Mouse (Mus musculus) heart, adult 2 months (tissue): ENCODE measurements at regions not wholly inside any gene's neighbourhood (a gene's known extent, or its start where the extent isn't known, plus 50 kb on each side); places are given as distances from the start of the nearest gene placed in this dataset.

ENCODE experiments used
- DNase-seq, 2 experiments: peaks; one replicate each; pipeline ENCODE4 v3.0.0; 2021
- H3K27ac ChIP-seq: fragments of 200-600 bp; 2 replicates; pipeline ENCODE4 v1.8.1; 2022
- H3K27me3 ChIP-seq: fragments of 200-500 bp; 2 replicates; pipeline ENCODE4 v1.6.1; 2012; ENCODE audit warnings: mild to moderate bottlenecking, low read length, inconsistent platforms, mixed read lengths; ENCODE audit not compliant: control insufficient read depth, insufficient read depth
- H3K36me3 ChIP-seq: fragments of 200-500 bp; 2 replicates; pipeline ENCODE4 v1.6.1; 2012; ENCODE audit warnings: low read length, inconsistent platforms; ENCODE audit not compliant: control insufficient read depth, insufficient read depth
- H3K4me1 ChIP-seq: fragments of 200-500 bp; 2 replicates; pipeline ENCODE4 v1.6.1; 2011; ENCODE audit warnings: low read length; ENCODE audit not compliant: control insufficient read depth, insufficient read depth
- H3K4me3 ChIP-seq: fragments of 200-600 bp; 2 replicates; pipeline ENCODE4 v1.8.1; 2022
- H3K79me2 ChIP-seq: fragments of 200-500 bp; replicated peaks from 2 replicates; pipeline ENCODE4 v1.6.1; 2012; ENCODE audit warnings: mild to moderate bottlenecking, inconsistent platforms, low read length, moderate library complexity, mixed read lengths; ENCODE audit not compliant: control insufficient read depth, insufficient read depth
- H3K9ac ChIP-seq: fragments of 200-500 bp; 2 replicates; pipeline ENCODE4 v1.6.1; 2012; ENCODE audit warnings: low read depth, mild to moderate bottlenecking, control low read depth, inconsistent platforms, low read length, mixed read lengths
- CTCF ChIP-seq: fragments of 200-600 bp; IDR thresholded peaks from 2 replicates; pipeline ENCODE4 v1.8.1; 2022; ENCODE audit warnings: antibody characterized with exemption, mild to moderate bottlenecking, moderate library complexity
- EP300 ChIP-seq: fragments of 200-500 bp; IDR thresholded peaks from 2 replicates; pipeline ENCODE4 v1.6.1; 2011; ENCODE audit warnings: low read depth, low read length, control low read depth; ENCODE audit not compliant: insufficient read depth
- POLR2A ChIP-seq: fragments of 200-500 bp; IDR thresholded peaks from 2 replicates; pipeline ENCODE4 v1.6.1; 2011; ENCODE audit warnings: mild to moderate bottlenecking, low read depth, low read length, control low read depth; ENCODE audit not compliant: insufficient read depth
- WGBS: fragments of 180-500 bp; shearing (Covaris S2); methylation state at CpG from one replicate; pipeline ENCODE4 v1.1.7; 2018; 5-methylcytosine and 5-hydroxymethylcytosine counted together
- intact Hi-C: fragments of 180-260 bp; cut with DNase I; formaldehyde crosslinking; loops from one replicate; pipeline ENCODE4 v1.15.1; 2025

DNA sequence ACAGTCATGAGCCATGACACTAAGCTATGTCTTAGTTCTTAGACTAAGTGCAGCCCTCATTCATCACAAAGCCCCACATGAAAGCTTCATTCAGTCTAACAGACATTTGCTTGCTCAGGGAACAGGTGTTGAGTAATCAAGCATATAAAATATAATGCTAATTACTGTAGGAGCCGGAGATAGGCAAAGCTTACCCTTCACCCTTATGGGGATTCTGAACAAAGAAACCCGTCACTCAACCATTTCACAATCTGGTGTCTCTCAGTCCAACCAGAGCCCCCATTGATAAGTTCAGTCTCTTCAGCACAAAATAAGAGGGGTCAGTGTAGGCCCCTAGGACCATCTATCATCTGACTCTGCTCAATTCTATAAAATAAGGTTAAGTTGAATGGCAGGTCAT lies 587.9 kb upstream of the Auts2 start:
- no peak overlapping the region for H3K4me3 ChIP-seq
- TF ChIP-seq POLR2A, result no peak
- TF ChIP-seq CTCF, result no peak
- TF ChIP-seq EP300, result no peak
- H3K36me3 ChIP-seq, result no peaks in the 10 kb centered on the region
- H3K79me2 ChIP-seq, result no peaks in the 10 kb centered on the region
- H3K9ac ChIP-seq, result no peak overlapping the region
- H3K4me1 ChIP-seq, result no peaks in the 10 kb centered on the region
- no peaks in the 10 kb centered on the region for H3K27me3 ChIP-seq
- H3K27ac ChIP-seq, result no peak overlapping the region
- intact Hi-C loops, result no loop called here
- 95% methylated on average over 2 of the region's 2 CpGs for WGBS
- no peak for DNase-seq

DNA sequence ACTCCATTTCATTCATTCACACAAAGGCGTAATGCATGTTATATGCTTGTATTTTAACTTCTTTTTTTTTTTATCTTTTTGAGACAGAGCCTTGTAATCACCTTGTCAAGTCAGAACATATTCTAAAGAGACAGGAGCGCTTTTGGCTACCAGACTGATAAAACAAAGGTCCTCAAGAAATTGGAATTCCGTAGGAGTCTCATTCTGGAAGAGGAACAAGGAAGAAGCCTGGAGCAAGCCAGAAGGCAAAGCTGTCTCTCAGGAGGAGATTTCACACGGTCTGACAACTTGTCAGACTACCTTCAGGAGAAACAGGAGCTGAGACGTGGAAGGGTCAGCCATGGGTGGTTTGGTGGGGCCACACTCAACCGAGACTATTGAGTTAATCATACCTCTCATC lies 587.2 kb upstream of the Auts2 start:
- no peaks in the 10 kb centered on the region for H3K36me3 ChIP-seq
- intact Hi-C loops, result no loop called here
- no peaks in the 10 kb centered on the region for H3K79me2 ChIP-seq
- no peak overlapping the region for H3K9ac ChIP-seq
- TF ChIP-seq CTCF, result no peak
- TF ChIP-seq EP300, result no peak
- TF ChIP-seq POLR2A, result no peak
- no peaks in the 10 kb centered on the region for H3K27me3 ChIP-seq
- no peak overlapping the region for H3K4me3 ChIP-seq
- 69% methylated on average over 6 of the region's 6 CpGs for WGBS
- no peak for DNase-seq
- no peak overlapping the region for H3K27ac ChIP-seq
- H3K4me1 ChIP-seq, result no peaks in the 10 kb centered on the region

DNA sequence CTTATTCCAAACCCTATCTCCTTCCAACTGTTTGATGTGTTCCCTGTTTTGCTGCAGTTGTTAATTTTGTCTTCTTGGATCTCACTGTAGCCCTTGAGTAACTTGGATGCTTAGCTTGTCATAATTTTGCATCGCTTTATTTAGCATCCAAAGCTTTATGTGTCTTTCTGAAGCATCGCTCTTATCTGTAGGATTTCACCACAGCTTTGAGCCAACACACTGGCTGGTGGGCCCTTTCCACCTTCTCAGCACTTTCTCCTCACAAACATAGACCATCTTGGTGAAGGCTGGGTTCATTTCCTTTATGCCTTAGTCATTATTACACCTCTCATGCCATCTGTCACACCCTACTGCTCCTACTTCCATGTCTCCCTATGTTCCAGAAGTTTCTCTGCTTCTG lies 581.1 kb upstream of the Auts2 start:
- Histone ChIP-seq H3K27me3 (no peaks in the 10 kb centered on the region), H3K9ac (no peak overlapping the region), H3K4me3 (no peak overlapping the region), H3K27ac (no peak overlapping the region), H3K79me2 (no peaks in the 10 kb centered on the region), H3K36me3 (no peaks in the 10 kb centered on the region), H3K4me1 (no peaks in the 10 kb centered on the region)
- TF ChIP-seq EP300 (no peak), CTCF (no peak), POLR2A (no peak)
- WGBS, result 90% methylated on average over 2 of the region's 2 CpGs
- intact Hi-C loops, result no loop called here
- no peak for DNase-seq

DNA sequence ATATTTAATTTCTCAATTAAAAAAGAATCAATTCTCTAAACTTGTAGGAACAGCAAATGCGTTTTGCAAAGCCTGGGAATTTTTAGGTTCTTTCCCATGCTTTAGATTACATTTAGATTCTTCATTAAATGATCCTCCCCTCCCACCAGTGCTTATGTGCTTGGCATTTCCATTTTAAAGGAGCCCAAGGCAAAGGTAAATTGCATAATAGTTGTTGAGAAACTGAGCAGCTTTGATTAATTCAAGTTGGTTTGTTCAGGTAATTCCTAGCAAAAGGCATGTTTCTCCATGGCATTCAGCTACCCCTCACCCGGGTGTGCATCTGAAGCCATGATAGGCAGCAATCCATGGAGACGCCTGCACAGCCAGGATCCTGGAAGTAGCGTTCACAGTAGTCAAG lies 570.8 kb upstream of the Auts2 start:
- Histone ChIP-seq H3K27ac (no peak overlapping the region), H3K79me2 (no peaks in the 10 kb centered on the region), H3K4me1 (no peaks in the 10 kb centered on the region), H3K4me3 (no peak overlapping the region), H3K9ac (no peak overlapping the region), H3K36me3 (no peaks in the 10 kb centered on the region), H3K27me3 (no peaks in the 10 kb centered on the region)
- intact Hi-C loops, result no loop called here
- WGBS, result 87% methylated on average over 4 of the region's 4 CpGs
- no peak for TF ChIP-seq CTCF
- no peak for TF ChIP-seq EP300
- no peak for TF ChIP-seq POLR2A
- no peak for DNase-seq

DNA sequence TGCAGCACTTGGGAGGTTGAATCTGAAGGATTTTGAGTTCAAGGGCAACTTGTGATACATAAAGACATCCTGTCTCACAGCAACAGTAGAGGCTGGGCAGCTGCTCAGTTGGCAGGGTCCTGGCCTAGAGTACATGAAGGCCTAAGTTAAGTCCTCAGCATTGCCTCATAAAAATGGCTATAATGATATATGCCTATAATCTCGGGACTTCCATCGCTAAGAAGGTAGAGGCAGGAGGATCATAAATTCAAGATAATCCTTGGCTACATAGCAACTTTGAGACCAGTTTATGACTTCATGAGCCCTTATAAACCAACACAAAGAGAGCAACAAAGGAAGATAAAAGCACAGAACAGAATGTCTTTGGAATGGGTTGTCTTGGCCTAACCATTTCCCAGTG lies 570.0 kb upstream of the Auts2 start:
- DNase-seq, result no peak
- intact Hi-C loops, result no loop called here
- no peak overlapping the region for H3K4me3 ChIP-seq
- TF ChIP-seq CTCF, result no peak
- TF ChIP-seq POLR2A, result no peak
- no peak for TF ChIP-seq EP300
- WGBS, result 91% methylated on average over 2 of the region's 2 CpGs
- no peaks in the 10 kb centered on the region for H3K4me1 ChIP-seq
- H3K79me2 ChIP-seq, result no peaks in the 10 kb centered on the region
- no peak overlapping the region for H3K9ac ChIP-seq
- no peaks in the 10 kb centered on the region for H3K36me3 ChIP-seq
- no peak overlapping the region for H3K27ac ChIP-seq
- H3K27me3 ChIP-seq, result no peaks in the 10 kb centered on the region

DNA sequence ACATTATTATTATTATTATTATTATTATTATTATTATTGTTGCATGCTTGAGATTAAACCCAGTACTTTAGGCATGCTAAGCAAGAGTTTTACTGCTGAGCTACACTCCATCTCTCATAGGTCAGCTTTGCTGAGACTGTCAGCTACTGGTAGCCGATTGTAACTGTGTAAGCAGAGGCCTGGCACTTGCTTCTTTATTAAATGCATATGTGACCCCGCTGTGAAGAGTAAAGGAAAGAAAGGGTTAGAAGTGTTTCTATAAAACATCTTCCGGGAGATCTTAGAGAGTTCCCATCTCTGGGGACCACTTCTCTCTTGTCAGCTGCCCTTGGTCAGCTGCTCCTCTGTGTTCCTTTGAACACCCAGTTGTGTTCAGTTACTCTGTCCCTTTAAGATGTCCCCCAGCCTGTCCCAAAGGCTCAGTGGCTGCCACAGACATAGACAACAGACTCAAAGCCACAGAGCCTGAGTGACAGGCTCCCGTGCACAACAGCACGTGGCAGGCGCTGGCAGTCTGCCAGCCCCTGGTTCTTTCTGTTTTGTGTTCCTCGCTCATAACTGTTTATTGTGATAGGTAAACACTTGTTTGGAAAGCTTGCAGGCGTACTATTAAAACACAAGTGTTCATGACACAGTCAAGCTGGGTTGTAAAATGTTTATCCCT lies 563.7 kb upstream of the Auts2 start:
- no peaks in the 10 kb centered on the region for H3K36me3 ChIP-seq
- no peak overlapping the region for H3K9ac ChIP-seq
- peak; percentile 14 to 21 for DNase-seq
- no peak overlapping the region for H3K4me3 ChIP-seq
- WGBS, result 42% methylated on average over 8 of the region's 8 CpGs
- no peaks in the 10 kb centered on the region for H3K4me1 ChIP-seq
- H3K79me2 ChIP-seq, result no peaks in the 10 kb centered on the region
- TF ChIP-seq CTCF (no peak), POLR2A (no peak), EP300 (no peak)
- no peaks in the 10 kb centered on the region for H3K27me3 ChIP-seq
- H3K27ac ChIP-seq, result no peak overlapping the region
- intact Hi-C loops, result no loop called here
